Mouse (Mus musculus) ES-Bruce4 (cell line): Measurements from ENCODE around the gene Sept9. TPM values are rescaled to one million over a fixed set of nuclear protein-coding genes. Genes with fewer than 3 reads are reported as not detected.

ENCODE experiments used
- H3K27ac ChIP-seq: 2 replicates; pipeline ENCODE4 v1.5.1; 2012; ENCODE audit warnings: low read length, inconsistent platforms; ENCODE audit not compliant: insufficient read depth
- H3K27me3 ChIP-seq: 2 replicates; pipeline ENCODE4 v1.6.1; 2012; ENCODE audit warnings: mild to moderate bottlenecking, low read length, inconsistent platforms; ENCODE audit not compliant: control insufficient read depth, poor library complexity, insufficient read depth, severe bottlenecking
- H3K36me3 ChIP-seq: 2 replicates; pipeline ENCODE4 v1.6.1; 2012; ENCODE audit warnings: inconsistent platforms, mild to moderate bottlenecking, low read length, moderate library complexity; ENCODE audit not compliant: control insufficient read depth, poor library complexity, insufficient read depth, severe bottlenecking
- H3K4me1 ChIP-seq: one replicate; pipeline ENCODE4 v1.8.1; 2011; ENCODE audit warnings: low read length; ENCODE audit not compliant: control insufficient read depth, insufficient read depth
- H3K4me3 ChIP-seq: 2 replicates; pipeline ENCODE4 v1.5.1; 2011; ENCODE audit warnings: low read depth, mild to moderate bottlenecking, low read length
- H3K9ac ChIP-seq: 2 replicates; pipeline ENCODE4 v1.6.1; 2012; ENCODE audit warnings: low read depth, mild to moderate bottlenecking, inconsistent platforms; ENCODE audit not compliant: poor library complexity, severe bottlenecking
- H3K9me3 ChIP-seq: replicated peaks from 2 replicates; pipeline ENCODE4 v1.6.1; 2012; ENCODE audit warnings: mild to moderate bottlenecking, low read length, inconsistent platforms; ENCODE audit not compliant: control insufficient read depth, poor library complexity, insufficient read depth, severe bottlenecking
- CTCF ChIP-seq: IDR thresholded peaks from one replicate; pipeline ENCODE4 v1.8.1; 2011; ENCODE audit warnings: low read depth, low read length
- EP300 ChIP-seq: IDR thresholded peaks from 2 replicates; pipeline ENCODE4 v1.6.1; 2011; ENCODE audit warnings: low read depth, low read length; ENCODE audit not compliant: insufficient read depth
- POLR2A ChIP-seq: IDR thresholded peaks from one replicate; pipeline ENCODE4 v1.8.1; 2011; ENCODE audit warnings: low read length; ENCODE audit not compliant: insufficient read depth
- polyA plus RNA-seq: library from polyadenylated mRNA; stranded (reverse); fragments of >200 nt; gene quantifications from 2 replicates; pipeline ENCODE4 v1.2.4, GENCODE M21; 2011; ENCODE audit warnings: low read depth; ENCODE audit not compliant: missing spikeins, insufficient read depth, insufficient read length

The Sept9 gene
- polyA plus RNA-seq, 1 experiment: 123 TPM

- no peaks in the 10 kb centered on the region for H3K27me3 ChIP-seq
- TF ChIP-seq CTCF (no peak), POLR2A (peak; percentile 20), EP300 (no peak)
- H3K4me1 ChIP-seq: no peaks in the 10 kb centered on the region
- H3K4me3 ChIP-seq: peak overlapping the region; percentile 64
- peak overlapping the region; percentile 27; the same call in 1 of the 2 replicates for H3K27ac ChIP-seq
- no peaks in the 10 kb centered on the region for H3K9me3 ChIP-seq
- H3K9ac ChIP-seq: peak overlapping the region; percentile 16
- H3K36me3 ChIP-seq: no peaks in the 10 kb centered on the region
Measured at GRCm38 (mm10) chr11:117174924-117175323, 24.5 kb upstream of the Sept9 start.

GRCm38 (mm10) chr11:117175472-117175871 is 24.0 kb upstream of the Sept9 start:
- H3K27ac ChIP-seq: no peak overlapping the region
- TF ChIP-seq POLR2A: no peak
- TF ChIP-seq CTCF: no peak
- no peak for TF ChIP-seq EP300
- H3K36me3 ChIP-seq: no peaks in the 10 kb centered on the region
- 0 out of 2 replicates have a peak overlapping the region, but pooled peaks have one; percentile 20 for H3K4me3 ChIP-seq
- no peaks in the 10 kb centered on the region for H3K4me1 ChIP-seq
- H3K9me3 ChIP-seq: no peaks in the 10 kb centered on the region
- no peaks in the 10 kb centered on the region for H3K27me3 ChIP-seq
- no peak overlapping the region for H3K9ac ChIP-seq

- TF ChIP-seq CTCF: peak; percentile 77
- TF ChIP-seq EP300: no peak
- no peak overlapping the region for H3K9ac ChIP-seq
Measured at GRCm38 (mm10) chr11:117176304-117176703, 23.2 kb upstream of the Sept9 start.

GRCm38 (mm10) chr11:117176900-117177299 is 22.6 kb upstream of the Sept9 start:
- Histone ChIP-seq H3K27me3 (no peaks in the 10 kb centered on the region), H3K4me3 (no peak overlapping the region), H3K9ac (no peak overlapping the region), H3K9me3 (no peaks in the 10 kb centered on the region), H3K27ac (no peak overlapping the region), H3K4me1 (no peaks in the 10 kb centered on the region), H3K36me3 (no peaks in the 10 kb centered on the region)
- no peak for TF ChIP-seq EP300
- TF ChIP-seq CTCF: no peak
- no peak for TF ChIP-seq POLR2A

More at GRCm38 (mm10) chr11:117176304-117176703, 23.2 kb upstream of the Sept9 start:
- Histone ChIP-seq H3K9me3 (no peaks in the 10 kb centered on the region), H3K27me3 (no peaks in the 10 kb centered on the region), H3K27ac (no peak overlapping the region), H3K4me1 (no peaks in the 10 kb centered on the region), H3K36me3 (no peaks in the 10 kb centered on the region), H3K4me3 (no peak overlapping the region)

GRCm38 (mm10) chr11:117177303-117177979 is 22.0 kb upstream of the Sept9 start:
- Histone ChIP-seq H3K9ac (no peak overlapping the region), H3K27me3 (no peaks in the 10 kb centered on the region), H3K36me3 (no peaks in the 10 kb centered on the region), H3K4me3 (no peak overlapping the region), H3K9me3 (0 out of 2 replicates have a peak, but pooled peaks cover 3% of the 10 kb centered on the region), H3K27ac (no peak overlapping the region), H3K4me1 (no peaks in the 10 kb centered on the region)
- TF ChIP-seq EP300 (no peak), CTCF (peak; percentile 94), POLR2A (no peak)

GRCm38 (mm10) chr11:117179902-117180301 is 19.6 kb upstream of the Sept9 start:
- Histone ChIP-seq H3K27me3 (no peaks in the 10 kb centered on the region), H3K4me1 (no peaks in the 10 kb centered on the region), H3K4me3 (no peak overlapping the region), H3K9ac (no peak overlapping the region), H3K9me3 (0 out of 2 replicates have a peak, but pooled peaks cover 4% of the 10 kb centered on the region), H3K27ac (no peak overlapping the region), H3K36me3 (no peaks in the 10 kb centered on the region)
- TF ChIP-seq POLR2A: no peak
- no peak for TF ChIP-seq EP300
- TF ChIP-seq CTCF: peak; percentile 60
